Mouse (Mus musculus) lung, embryonic 15.5 days (tissue): Measurements from ENCODE around the gene Plekhg1. TPM values are rescaled to one million over a fixed set of nuclear protein-coding genes. Genes with fewer than 3 reads are reported as not detected.

Experiments used
- ATAC-seq: fragments of 200-750 bp; cut with Nextera tagmentation; 2 replicates; pipeline ENCODE4 v1.8.0; 2017; ENCODE audit warnings: moderate number of reproducible peaks, borderline replicate concordance; ENCODE audit not compliant: low FRiP score, low TSS enrichment; ENCODE audit errors: extremely low read depth
- H3K27ac ChIP-seq: fragments of 300-500 bp; sonication (generic); 2 replicates; pipeline ENCODE4 v1.5.1; 2015; ENCODE audit warnings: moderate library complexity, mild to moderate bottlenecking, inconsistent platforms
- H3K27me3 ChIP-seq: fragments of 300-500 bp; sonication (generic); 2 replicates; pipeline ENCODE4 v1.6.1; 2015; ENCODE audit warnings: inconsistent platforms
- H3K36me3 ChIP-seq: fragments of 300-500 bp; sonication (generic); 2 replicates; pipeline ENCODE4 v1.6.1; 2015; ENCODE audit warnings: inconsistent platforms
- H3K4me1 ChIP-seq: fragments of 300-500 bp; sonication (generic); 2 replicates; pipeline ENCODE4 v1.6.1; 2015; ENCODE audit warnings: inconsistent platforms
- H3K4me2 ChIP-seq: fragments of 300-500 bp; sonication (generic); 2 replicates; pipeline ENCODE4 v1.6.1; 2015; ENCODE audit warnings: inconsistent platforms, mild to moderate bottlenecking, moderate library complexity
- H3K4me3 ChIP-seq: fragments of 300-500 bp; sonication (generic); 2 replicates; pipeline ENCODE4 v1.5.1; 2015; ENCODE audit warnings: mild to moderate bottlenecking, inconsistent platforms
- H3K9ac ChIP-seq: fragments of 300-500 bp; sonication (generic); 2 replicates; pipeline ENCODE4 v1.6.1; 2015; ENCODE audit warnings: inconsistent platforms
- H3K9me3 ChIP-seq: fragments of 300-500 bp; sonication (generic); 2 replicates; pipeline ENCODE4 v1.6.1; 2016; ENCODE audit warnings: inconsistent platforms
- WGBS: fragments of 180-500 bp; shearing (Covaris S2); methylation state at CpG from one replicate; pipeline ENCODE4 v1.1.7; 2015; 5-methylcytosine and 5-hydroxymethylcytosine counted together
- polyA plus RNA-seq: library from polyadenylated mRNA; unstranded; fragments of >200 nt; fragmentation: Nextera tagmentation; extraction: Ambion mirVana; gene quantifications from 2 replicates; pipeline ENCODE4 v1.2.1, GENCODE M21; 2015

Gene Plekhg1
- polyA plus RNA-seq, 1 experiment from 2014 or later, result 9.9 TPM

GRCm38 (mm10) chr10:3799455-3799854 lies 59.3 kb downstream of the Plekhg1 start:
- Histone ChIP-seq H3K27me3 (no peaks in the 10 kb centered on the region), H3K4me3 (no peak overlapping the region), H3K4me1 (no peaks in the 10 kb centered on the region), H3K9me3 (no peaks in the 10 kb centered on the region), H3K9ac (no peak overlapping the region), H3K27ac (no peak overlapping the region), H3K4me2 (no peak overlapping the region), H3K36me3 (no peaks in the 10 kb centered on the region)
- no peak for ATAC-seq

GRCm38 (mm10) chr10:3801254-3801653 lies 61.1 kb downstream of the Plekhg1 start:
- ATAC-seq, result no peak

GRCm38 (mm10) chr10:3805334-3805733 lies 65.2 kb downstream of the Plekhg1 start:
- Histone ChIP-seq H3K4me1 (no peaks in the 10 kb centered on the region), H3K36me3 (no peaks in the 10 kb centered on the region), H3K9ac (no peak overlapping the region), H3K27me3 (no peaks in the 10 kb centered on the region), H3K9me3 (no peaks in the 10 kb centered on the region), H3K27ac (no peak overlapping the region), H3K4me2 (no peak overlapping the region), H3K4me3 (no peak overlapping the region)
- no peak for ATAC-seq
- WGBS, result 50% methylated on average over 3 of the region's 3 CpGs

More at GRCm38 (mm10) chr10:3801254-3801653, 61.1 kb downstream of the Plekhg1 start:
- no peaks in the 10 kb centered on the region for H3K36me3 ChIP-seq
- H3K27me3 ChIP-seq, result no peaks in the 10 kb centered on the region
- H3K4me1 ChIP-seq, result no peaks in the 10 kb centered on the region
- WGBS, result 72% methylated on average over 6 of the region's 6 CpGs
- H3K9ac ChIP-seq, result no peak overlapping the region
- H3K27ac ChIP-seq, result no peak overlapping the region
- no peaks in the 10 kb centered on the region for H3K9me3 ChIP-seq
- H3K4me2 ChIP-seq, result no peak overlapping the region
- H3K4me3 ChIP-seq, result no peak overlapping the region

GRCm38 (mm10) chr10:3807980-3808379 lies 67.8 kb downstream of the Plekhg1 start:
- Histone ChIP-seq H3K9ac (no peak overlapping the region), H3K27ac (no peak overlapping the region), H3K27me3 (no peaks in the 10 kb centered on the region), H3K4me3 (no peak overlapping the region), H3K9me3 (no peaks in the 10 kb centered on the region), H3K36me3 (no peaks in the 10 kb centered on the region), H3K4me1 (no peaks in the 10 kb centered on the region), H3K4me2 (no peak overlapping the region)
- no peak for ATAC-seq
- WGBS, result 93% methylated on average over 3 of the region's 3 CpGs

GRCm38 (mm10) chr10:3810476-3811273 lies 70.5 kb downstream of the Plekhg1 start:
- WGBS, result 50% methylated on average over 10 of the region's 10 CpGs
- Histone ChIP-seq H3K36me3 (no peaks in the 10 kb centered on the region), H3K9me3 (no peaks in the 10 kb centered on the region), H3K4me1 (no peaks in the 10 kb centered on the region), H3K9ac (no peak overlapping the region), H3K4me3 (no peak overlapping the region), H3K4me2 (no peak overlapping the region), H3K27ac (no peak overlapping the region), H3K27me3 (no peaks in the 10 kb centered on the region)
- ATAC-seq, result peak; percentile 57

GRCm38 (mm10) chr10:3818940-3819701 lies 79.0 kb downstream of the Plekhg1 start:
- no peak overlapping the region for H3K9ac ChIP-seq
- H3K4me1 ChIP-seq, result peaks cover 11% of the 10 kb centered on the region; the same call in 1 of the 2 replicates
- H3K27me3 ChIP-seq, result no peaks in the 10 kb centered on the region
- WGBS, result 60% methylated on average over 5 of the region's 5 CpGs
- no peaks in the 10 kb centered on the region for H3K9me3 ChIP-seq
- H3K4me3 ChIP-seq, result no peak overlapping the region
- no peaks in the 10 kb centered on the region for H3K36me3 ChIP-seq
- ATAC-seq, result no peak
- no peak overlapping the region for H3K4me2 ChIP-seq
- no peak overlapping the region for H3K27ac ChIP-seq

GRCm38 (mm10) chr10:3823826-3824225 lies 83.7 kb downstream of the Plekhg1 start:
- Histone ChIP-seq H3K4me1 (peaks cover 15% of the 10 kb centered on the region; the same call in 1 of the 2 replicates), H3K9me3 (no peaks in the 10 kb centered on the region), H3K27ac (no peak overlapping the region), H3K36me3 (no peaks in the 10 kb centered on the region), H3K9ac (no peak overlapping the region), H3K4me2 (no peak overlapping the region), H3K27me3 (no peaks in the 10 kb centered on the region), H3K4me3 (no peak overlapping the region)
- 23% methylated on average over 6 of the region's 6 CpGs for WGBS
- ATAC-seq, result no peak

GRCm38 (mm10) chr10:3826043-3826442 lies 85.9 kb downstream of the Plekhg1 start:
- Histone ChIP-seq H3K27me3 (no peaks in the 10 kb centered on the region), H3K4me1 (peaks cover 12% of the 10 kb centered on the region; the same call in 1 of the 2 replicates)
- 73% methylated on average over 6 of the region's 6 CpGs for WGBS

GRCm38 (mm10) chr10:3827368-3827767 lies 87.2 kb downstream of the Plekhg1 start:
- Histone ChIP-seq H3K9ac (no peak overlapping the region), H3K36me3 (no peaks in the 10 kb centered on the region), H3K9me3 (no peaks in the 10 kb centered on the region), H3K4me1 (peaks cover 23% of the 10 kb centered on the region), H3K4me2 (no peak overlapping the region), H3K27me3 (no peaks in the 10 kb centered on the region), H3K4me3 (no peak overlapping the region), H3K27ac (no peak overlapping the region)
- ATAC-seq, result no peak
- 79% methylated on average over 1 of the region's 1 CpGs for WGBS

More at GRCm38 (mm10) chr10:3826043-3826442, 85.9 kb downstream of the Plekhg1 start:
- H3K9ac ChIP-seq, result no peak overlapping the region
- no peaks in the 10 kb centered on the region for H3K36me3 ChIP-seq
- H3K4me3 ChIP-seq, result no peak overlapping the region
- no peak overlapping the region for H3K4me2 ChIP-seq
- no peaks in the 10 kb centered on the region for H3K9me3 ChIP-seq
- no peak overlapping the region for H3K27ac ChIP-seq
- ATAC-seq, result no peak

- H3K27ac ChIP-seq, result no peak overlapping the region
- H3K4me2 ChIP-seq, result no peak overlapping the region
- no peaks in the 10 kb centered on the region for H3K9me3 ChIP-seq
- no peak overlapping the region for H3K4me3 ChIP-seq
- no peaks in the 10 kb centered on the region for H3K36me3 ChIP-seq
- H3K27me3 ChIP-seq, result no peaks in the 10 kb centered on the region
- WGBS, result 41% methylated on average over 5 of the region's 5 CpGs
- no peak for ATAC-seq
- peaks cover 12% of the 10 kb centered on the region for H3K4me1 ChIP-seq
- no peak overlapping the region for H3K9ac ChIP-seq
Measured at GRCm38 (mm10) chr10:3829472-3829871, 89.3 kb downstream of the Plekhg1 start.

- Histone ChIP-seq H3K4me1 (peaks cover 12% of the 10 kb centered on the region), H3K4me2 (no peak overlapping the region), H3K9ac (no peak overlapping the region), H3K36me3 (no peaks in the 10 kb centered on the region), H3K4me3 (no peak overlapping the region), H3K27me3 (no peaks in the 10 kb centered on the region), H3K9me3 (no peaks in the 10 kb centered on the region), H3K27ac (no peak overlapping the region)
- WGBS, result 80% methylated on average over 1 of the region's 1 CpGs
- no peak for ATAC-seq
Measured at GRCm38 (mm10) chr10:3830618-3831017, 90.5 kb downstream of the Plekhg1 start.
